Mouse (Mus musculus) hindbrain, postnatal 0 days (tissue): ENCODE results near the gene Rxylt1. TPM values are rescaled to one million over a fixed set of nuclear protein-coding genes. Genes with fewer than 3 reads are reported as not detected.

ENCODE experiments used
- ATAC-seq: fragments of 200-750 bp; cut with Nextera tagmentation; 2 replicates; pipeline ENCODE4 v1.8.0; 2017; ENCODE audit warnings: mild to moderate bottlenecking, moderate TSS enrichment, moderate library complexity
- DNase-seq: peaks from one replicate; pipeline ENCODE4 v3.0.0-alpha.2; 2015; ENCODE audit warnings: low spot score
- H3K27ac ChIP-seq: fragments of 300-500 bp; sonication (generic); 2 replicates; pipeline ENCODE4 v1.5.1; 2014; ENCODE audit warnings: mild to moderate bottlenecking
- H3K27me3 ChIP-seq: fragments of 300-500 bp; sonication (generic); 2 replicates; pipeline ENCODE4 v1.6.1; 2014; ENCODE audit warnings: low read length, mixed read lengths; ENCODE audit not compliant: insufficient read depth
- H3K36me3 ChIP-seq: fragments of 300-500 bp; sonication (generic); 2 replicates; pipeline ENCODE4 v1.6.1; 2014; ENCODE audit warnings: low read length, mixed read lengths; ENCODE audit not compliant: insufficient read depth
- H3K4me1 ChIP-seq: fragments of 300-500 bp; sonication (generic); 2 replicates; pipeline ENCODE4 v1.6.1; 2014; ENCODE audit warnings: antibody characterized with exemption, low read length, mixed read lengths; ENCODE audit not compliant: insufficient read depth
- H3K4me2 ChIP-seq: fragments of 300-500 bp; sonication (generic); 2 replicates; pipeline ENCODE4 v1.6.1; 2014; ENCODE audit warnings: low read depth, mild to moderate bottlenecking, low read length, moderate library complexity, mixed read lengths
- H3K4me3 ChIP-seq: fragments of 300-500 bp; sonication (generic); 2 replicates; pipeline ENCODE4 v1.5.1; 2014; ENCODE audit warnings: low read length
- H3K9ac ChIP-seq: fragments of 300-500 bp; sonication (generic); replicated peaks from 2 replicates; pipeline ENCODE4 v1.6.1; 2014; ENCODE audit warnings: mild to moderate bottlenecking, low read length, moderate library complexity, mixed read lengths
- H3K9me3 ChIP-seq: fragments of 300-500 bp; sonication (generic); 2 replicates; pipeline ENCODE4 v1.6.1; 2016; ENCODE audit warnings: low read length, mixed read lengths
- CTCF ChIP-seq: IDR thresholded peaks from 2 replicates; pipeline ENCODE4 v1.5.1; 2016; ENCODE audit warnings: antibody characterized with exemption, control low read depth, low read depth
- WGBS: fragments of 180-500 bp; shearing (Covaris S2); extraction: QIAGEN DNeasy Blood & Tissue Kit; methylation state at CpG from one replicate; pipeline ENCODE4 v1.1.7; 2014; 5-methylcytosine and 5-hydroxymethylcytosine counted together
- polyA plus RNA-seq: library from polyadenylated mRNA; unstranded; fragments of >200 nt; fragmentation: Nextera tagmentation; extraction: Ambion mirVana; gene quantifications from 2 replicates; pipeline ENCODE4 v1.2.1, GENCODE M21; 2015
- total RNA-seq: library from RNA; depleted of rRNA; stranded (reverse); fragments of >200 nt; gene quantifications from 2 replicates; pipeline ENCODE4 v1.2.3, GENCODE M21; 2014

Rxylt1 gene
- total and polyA plus RNA-seq, 2 experiments from 2014 or later, result 17.0 to 59.8 TPM

GRCm38 (mm10) chr10:122055826-122056225 lies 41.3 kb downstream of the Rxylt1 start:
- ATAC-seq (no peak), DNase-seq (no peak)
- WGBS, result 90% methylated on average over 6 of the region's 6 CpGs

GRCm38 (mm10) chr10:122054535-122054934 lies 42.6 kb downstream of the Rxylt1 start:
- H3K36me3 ChIP-seq, result no peaks in the 10 kb centered on the region
- ATAC-seq (peak; percentile 75), DNase-seq (peak; percentile 75)
- no peak overlapping the region for H3K9ac ChIP-seq
- TF ChIP-seq CTCF, result peak; percentile 81
- no peaks in the 10 kb centered on the region for H3K27me3 ChIP-seq
- no peak overlapping the region for H3K27ac ChIP-seq
- 19% methylated on average over 8 of the region's 8 CpGs for WGBS
- H3K4me3 ChIP-seq, result no peak overlapping the region
- no peaks in the 10 kb centered on the region for H3K9me3 ChIP-seq
- no peak overlapping the region for H3K4me2 ChIP-seq
- H3K4me1 ChIP-seq, result no peaks in the 10 kb centered on the region

More at GRCm38 (mm10) chr10:122055826-122056225, 41.3 kb downstream of the Rxylt1 start:
- TF ChIP-seq CTCF, result no peak
- no peaks in the 10 kb centered on the region for H3K27me3 ChIP-seq
- no peaks in the 10 kb centered on the region for H3K9me3 ChIP-seq
- no peak overlapping the region for H3K4me2 ChIP-seq
- H3K9ac ChIP-seq, result no peak overlapping the region
- H3K36me3 ChIP-seq, result no peaks in the 10 kb centered on the region
- H3K4me3 ChIP-seq, result no peak overlapping the region
- no peaks in the 10 kb centered on the region for H3K4me1 ChIP-seq
- H3K27ac ChIP-seq, result no peak overlapping the region

- 25% methylated on average over 6 of the region's 6 CpGs for WGBS
- Histone ChIP-seq H3K4me3 (no peak overlapping the region), H3K9me3 (no peaks in the 10 kb centered on the region)
Observed at GRCm38 (mm10) chr10:122051831-122052230, 45.3 kb downstream of the Rxylt1 start.

DNA sequence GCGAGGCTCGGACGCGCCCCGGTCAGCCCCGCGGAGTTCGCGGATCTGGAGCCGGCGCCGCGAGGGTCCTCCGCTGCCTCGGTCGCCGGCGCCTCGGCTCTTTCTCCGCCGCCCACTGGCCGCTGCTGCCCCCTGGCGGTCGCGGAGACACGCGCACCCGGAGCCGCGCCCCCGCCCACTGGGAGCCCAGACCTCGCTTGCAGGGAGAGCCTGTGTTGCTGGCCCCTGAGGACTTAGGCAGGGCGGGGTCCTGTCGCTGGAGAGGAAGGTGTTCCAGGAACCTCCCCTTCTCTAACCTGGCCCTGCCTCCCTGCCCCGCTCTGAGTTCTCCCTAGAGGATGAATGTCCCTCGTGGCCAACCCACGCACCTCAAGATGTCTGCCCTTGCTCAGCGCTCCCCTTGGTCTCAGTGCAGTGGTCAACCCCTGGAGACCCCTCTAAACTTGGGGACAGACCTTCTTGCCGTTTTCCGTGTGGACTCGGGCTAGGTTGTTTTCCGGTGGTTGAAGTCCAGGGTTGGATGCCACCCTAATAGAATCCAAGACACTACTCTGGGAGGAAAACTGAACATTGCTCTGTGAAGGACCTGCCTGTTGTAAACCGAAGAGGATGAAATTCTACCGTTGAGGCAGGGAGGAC lies 49.3 kb downstream of the Rxylt1 start:
- ATAC-seq (peak; percentile 80), DNase-seq (peak; percentile 89)
- peak; percentile 55 for TF ChIP-seq CTCF
- Histone ChIP-seq H3K27ac (peak overlapping the region; percentile 90), H3K4me3 (peak overlapping the region; percentile 85), H3K36me3 (no peaks in the 10 kb centered on the region), H3K9ac (peak overlapping the region; percentile 90), H3K4me2 (peak overlapping the region; percentile 72), H3K9me3 (no peaks in the 10 kb centered on the region), H3K4me1 (peaks cover 5% of the 10 kb centered on the region), H3K27me3 (no peaks in the 10 kb centered on the region)
- 12% methylated on average over 40 of the region's 44 CpGs for WGBS

More at GRCm38 (mm10) chr10:122051831-122052230, 45.3 kb downstream of the Rxylt1 start:
- peak; percentile 100 for TF ChIP-seq CTCF
- no peak overlapping the region for H3K27ac ChIP-seq
- H3K4me2 ChIP-seq, result no peak overlapping the region
- ATAC-seq (no peak), DNase-seq (peak; percentile 90)
- H3K9ac ChIP-seq, result no peak overlapping the region
- no peaks in the 10 kb centered on the region for H3K4me1 ChIP-seq
- H3K27me3 ChIP-seq, result no peaks in the 10 kb centered on the region
- H3K36me3 ChIP-seq, result no peaks in the 10 kb centered on the region

GRCm38 (mm10) chr10:122046904-122047726 lies 50.1 kb downstream of the Rxylt1 start, which contains the start of gene Srgap1:
Gene Srgap1 (minus strand): TSS chr10:122047315.
- ATAC-seq (peak; percentile 79), DNase-seq (peak; percentile 65)
- H3K27me3 ChIP-seq, result no peaks in the 10 kb centered on the region
- peak within 1 kb of the TSS; percentile 90 for H3K9ac ChIP-seq
- no peaks in the 10 kb centered on the region for H3K36me3 ChIP-seq
- no peaks in the 10 kb centered on the region for H3K9me3 ChIP-seq
- H3K4me3 ChIP-seq, result peak within 1 kb of the TSS; percentile 85
- H3K4me2 ChIP-seq, result peak within 1 kb of the TSS; percentile 72
- 2% methylated on average over 56 of the region's 79 CpGs for WGBS
- peak within 1 kb of the TSS; percentile 90 for H3K27ac ChIP-seq
- no peak for TF ChIP-seq CTCF
- H3K4me1 ChIP-seq, result peaks cover 5% of the 10 kb centered on the region

GRCm38 (mm10) chr10:122046511-122046903 lies 50.7 kb downstream of the Rxylt1 start:
- Histone ChIP-seq H3K4me1 (peaks cover 5% of the 10 kb centered on the region), H3K27me3 (no peaks in the 10 kb centered on the region), H3K27ac (peak overlapping the region; percentile 90), H3K4me3 (peak overlapping the region; percentile 85), H3K36me3 (no peaks in the 10 kb centered on the region), H3K9ac (peak overlapping the region; percentile 90), H3K4me2 (peak overlapping the region; percentile 72), H3K9me3 (no peaks in the 10 kb centered on the region)
- 2% methylated on average over 13 of the region's 13 CpGs for WGBS
- DNase-seq (peak; percentile 41), ATAC-seq (no peak)
- no peak for TF ChIP-seq CTCF
